Mouse (Mus musculus): ENCODE measurements around the gene Gm44805. TPM values are rescaled to one million over a fixed set of nuclear protein-coding genes. Genes with fewer than 3 reads are reported as not detected.

Gm44805 gene
- polyA plus RNA-seq, 1 experiment, result not detected

- H3K27me3 ChIP-seq (replicated peaks; ENCODE audit: control insufficient read depth, insufficient read depth, low read length), result no peaks in the 10 kb centered on the region
- TF ChIP-seq CTCF (conservative IDR thresholded peaks at IDR 0.05; ENCODE audit: insufficient read depth, insufficient read length, low read depth, low read length), result no peak
- DNase-seq, result no peak
- no peaks in the 10 kb centered on the region for H3K4me1 ChIP-seq (ENCODE audit: control insufficient read depth, insufficient read depth, low read length)
- no peak overlapping the region for H3K4me3 ChIP-seq (ENCODE audit: insufficient read depth, low read depth, low read length)
- WGBS, result 63% methylated on average over 2 of the region's 2 CpGs
- H3K27ac ChIP-seq (ENCODE audit: insufficient read depth, low read depth, low read length), result no peak overlapping the region
- H3K36me3 ChIP-seq (ENCODE audit: control insufficient read depth, insufficient read depth, low read length), result no peaks in the 10 kb centered on the region
Observed at GRCm38 (mm10) chr7:19680702-19681101, 521 bp downstream of the Gm44805 start.

- no peak for DNase-seq
- Histone ChIP-seq H3K4me3 (ENCODE audit: insufficient read depth, low read depth, low read length) (no peak overlapping the region), H3K36me3 (ENCODE audit: control insufficient read depth, insufficient read depth, low read length) (no peaks in the 10 kb centered on the region), H3K27me3 (replicated peaks; ENCODE audit: control insufficient read depth, insufficient read depth, low read length) (no peaks in the 10 kb centered on the region), H3K4me1 (ENCODE audit: control insufficient read depth, insufficient read depth, low read length) (no peaks in the 10 kb centered on the region), H3K27ac (ENCODE audit: insufficient read depth, low read depth, low read length) (no peak overlapping the region)
- 88% methylated on average over 3 of the region's 3 CpGs for WGBS
- no peak for TF ChIP-seq POLR2A (IDR thresholded peaks at IDR 0.05; ENCODE audit: low read depth, low read length)
- TF ChIP-seq CTCF (conservative IDR thresholded peaks at IDR 0.05; ENCODE audit: insufficient read depth, insufficient read length, low read depth, low read length), result no peak
Observed at GRCm38 (mm10) chr7:19678901-19679300, 2.3 kb downstream of the Gm44805 start.

- H3K4me1 ChIP-seq (ENCODE audit: control insufficient read depth, insufficient read depth, low read length), result no peaks in the 10 kb centered on the region
- 59% methylated on average over 8 of the region's 8 CpGs for WGBS
- TF ChIP-seq CTCF (conservative IDR thresholded peaks at IDR 0.05; ENCODE audit: insufficient read depth, insufficient read length, low read depth, low read length), result no peak
- no peak for TF ChIP-seq POLR2A (IDR thresholded peaks at IDR 0.05; ENCODE audit: low read depth, low read length)
- DNase-seq, result no peak
- no peak within 1 kb of the TSS for H3K27ac ChIP-seq (ENCODE audit: insufficient read depth, low read depth, low read length)
- H3K4me3 ChIP-seq (ENCODE audit: insufficient read depth, low read depth, low read length), result no peak within 1 kb of the TSS
- no peaks in the 10 kb centered on the region for H3K27me3 ChIP-seq (replicated peaks; ENCODE audit: control insufficient read depth, insufficient read depth, low read length)
- H3K36me3 ChIP-seq (ENCODE audit: control insufficient read depth, insufficient read depth, low read length), result no peaks in the 10 kb centered on the region
Observed at GRCm38 (mm10) chr7:19677872-19678271, 3.4 kb downstream of the Gm44805 start, which contains the start of gene Apoc2. Gene Apoc2 (minus strand): TSS chr7:19677941.

- TF ChIP-seq CTCF (conservative IDR thresholded peaks at IDR 0.05; ENCODE audit: insufficient read depth, insufficient read length, low read depth, low read length), result no peak
- TF ChIP-seq POLR2A (IDR thresholded peaks at IDR 0.05; ENCODE audit: low read depth, low read length), result no peak
- H3K4me3 ChIP-seq (ENCODE audit: insufficient read depth, low read depth, low read length), result no peak overlapping the region
- no peaks in the 10 kb centered on the region for H3K27me3 ChIP-seq (replicated peaks; ENCODE audit: control insufficient read depth, insufficient read depth, low read length)
- WGBS, result 88% methylated on average over 1 of the region's 1 CpGs
- no peaks in the 10 kb centered on the region for H3K36me3 ChIP-seq (ENCODE audit: control insufficient read depth, insufficient read depth, low read length)
- DNase-seq, result no peak
- no peak overlapping the region for H3K27ac ChIP-seq (ENCODE audit: insufficient read depth, low read depth, low read length)
- no peaks in the 10 kb centered on the region for H3K4me1 ChIP-seq (ENCODE audit: control insufficient read depth, insufficient read depth, low read length)
Observed at GRCm38 (mm10) chr7:19676662-19677061, 4.6 kb downstream of the Gm44805 start.

- no peaks in the 10 kb centered on the region for H3K4me1 ChIP-seq (ENCODE audit: control insufficient read depth, insufficient read depth, low read length)
- TF ChIP-seq POLR2A (IDR thresholded peaks at IDR 0.05; ENCODE audit: low read depth, low read length), result no peak
- TF ChIP-seq CTCF (conservative IDR thresholded peaks at IDR 0.05; ENCODE audit: insufficient read depth, insufficient read length, low read depth, low read length), result no peak
- H3K36me3 ChIP-seq (ENCODE audit: control insufficient read depth, insufficient read depth, low read length), result no peaks in the 10 kb centered on the region
- no peaks in the 10 kb centered on the region for H3K27me3 ChIP-seq (replicated peaks; ENCODE audit: control insufficient read depth, insufficient read depth, low read length)
- H3K4me3 ChIP-seq (ENCODE audit: insufficient read depth, low read depth, low read length), result no peak overlapping the region
- no peak overlapping the region for H3K27ac ChIP-seq (ENCODE audit: insufficient read depth, low read depth, low read length)
- no peak for DNase-seq
- 87% methylated on average over 10 of the region's 10 CpGs for WGBS
Observed at GRCm38 (mm10) chr7:19675824-19676223, 5.4 kb downstream of the Gm44805 start.

GRCm38 (mm10) chr7:19673083-19673699 lies 8.0 kb downstream of the Gm44805 start:
- 57% methylated on average over 14 of the region's 14 CpGs for whole genome bisulfite sequencing
- Histone ChIP-seq H3K27me3 (replicated peaks; ENCODE audit: control insufficient read depth, insufficient read depth, low read length) (no peaks in the 10 kb centered on the region), H3K27ac (ENCODE audit: insufficient read depth, low read depth, low read length) (no peak overlapping the region), H3K4me1 (ENCODE audit: control insufficient read depth, insufficient read depth, low read length) (peaks cover 5% of the 10 kb centered on the region), H3K36me3 (ENCODE audit: control insufficient read depth, insufficient read depth, low read length) (no peaks in the 10 kb centered on the region), H3K4me3 (ENCODE audit: insufficient read depth, low read depth, low read length) (no peak overlapping the region)
- DNase-seq, result no peak
- TF ChIP-seq POLR2A (IDR thresholded peaks at IDR 0.05; ENCODE audit: low read depth, low read length) (no peak), CTCF (conservative IDR thresholded peaks at IDR 0.05; ENCODE audit: insufficient read depth, insufficient read length, low read depth, low read length) (no peak)

GRCm38 (mm10) chr7:19671511-19671910 lies 9.7 kb downstream of the Gm44805 start:
- peaks cover 5% of the 10 kb centered on the region for H3K4me1 ChIP-seq (ENCODE audit: control insufficient read depth, insufficient read depth, low read length)
- 77% methylated on average over 10 of the region's 10 CpGs for WGBS
- no peak for DNase-seq
- H3K27me3 ChIP-seq (replicated peaks; ENCODE audit: control insufficient read depth, insufficient read depth, low read length), result no peaks in the 10 kb centered on the region
- no peak for TF ChIP-seq POLR2A (IDR thresholded peaks at IDR 0.05; ENCODE audit: low read depth, low read length)
- TF ChIP-seq CTCF (conservative IDR thresholded peaks at IDR 0.05; ENCODE audit: insufficient read depth, insufficient read length, low read depth, low read length), result no peak
- no peaks in the 10 kb centered on the region for H3K36me3 ChIP-seq (ENCODE audit: control insufficient read depth, insufficient read depth, low read length)
- no peak overlapping the region for H3K4me3 ChIP-seq (ENCODE audit: insufficient read depth, low read depth, low read length)
- H3K27ac ChIP-seq (ENCODE audit: insufficient read depth, low read depth, low read length), result no peak overlapping the region

Data from kidney, adult 2 months (tissue).